Comparison of ENCODE assay signal across 24 mouse cellular contexts in the genomic region with DNA sequence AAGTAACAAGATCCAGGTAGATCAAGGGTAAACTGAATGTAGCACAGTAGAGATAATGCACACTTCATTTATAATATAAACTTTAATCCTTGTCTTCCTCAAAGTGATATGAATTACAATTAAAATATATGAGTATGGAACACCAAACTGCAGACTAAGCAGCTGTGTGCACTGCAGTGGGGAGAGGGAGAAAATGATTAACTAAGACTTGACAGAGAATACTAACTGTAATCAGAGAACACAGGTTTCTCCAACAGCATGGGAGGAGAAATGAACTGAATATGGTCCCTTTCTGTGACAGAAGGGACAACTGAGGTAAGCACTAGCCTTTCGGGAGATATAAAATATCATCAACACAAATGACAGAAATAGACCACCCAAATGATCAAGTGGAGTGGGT.
"Had no signal": no experiment of that assay in that cellular context is flagged by ENCODE, and none has a peak within 500 bp of the region (broad histone marks: within the 10 kb centered on the region; RNA-seq: fewer than 3 reads in every experiment).

No protein-coding gene starts in this region.

- H3K27ac ChIP-seq: gastrocnemius, adult 2 months; heart, embryonic 10.5 days; hindbrain, embryonic 10.5 days; hindbrain, embryonic 12.5 days; hindbrain, embryonic 14.5 days; intestine, embryonic 15.5 days; layer of hippocampus, adult 2 months; left cerebral cortex, adult 2 months; limb, embryonic 10.5 days; limb, embryonic 12.5 days; liver, embryonic 13.5 days; liver, embryonic 15.5 days had no signal

- H3K27me3 ChIP-seq: heart, embryonic 12.5 days; hindbrain, embryonic 12.5 days; intestine, embryonic 15.5 days; limb, embryonic 12.5 days; liver, embryonic 13.5 days; liver, embryonic 15.5 days had no signal

- DNase-seq: gastrocnemius, adult 2 months; gastrocnemius, postnatal 10 days; gastrocnemius, postnatal 25 days; heart, adult 18-20 months; heart, postnatal 10 days; heart, postnatal 4 days; kidney, postnatal 10 days; kidney, postnatal 4 days; liver, embryonic 13.5 days; liver, postnatal 0 days; lung, adult 2 months had no signal

- H3K4me3 ChIP-seq: gastrocnemius, adult 2 months; heart, embryonic 10.5 days; heart, embryonic 12.5 days; hindbrain, embryonic 10.5 days; hindbrain, embryonic 12.5 days; intestine, embryonic 15.5 days; layer of hippocampus, adult 2 months; left cerebral cortex, adult 2 months; limb, embryonic 10.5 days; limb, embryonic 12.5 days; liver, embryonic 13.5 days; liver, embryonic 15.5 days had no signal

- H3K4me1 ChIP-seq: heart, embryonic 10.5 days; hindbrain, embryonic 10.5 days; hindbrain, embryonic 12.5 days; intestine, embryonic 15.5 days; limb, embryonic 10.5 days; limb, embryonic 12.5 days; liver, embryonic 13.5 days; liver, embryonic 15.5 days had no signal

- ATAC-seq: hindbrain, embryonic 16.5 days; inflammation-experienced regulatory T-cells, adult 6 months; intestine, embryonic 15.5 days; liver, postnatal 0 days had no signal

- H3K36me3 ChIP-seq: heart, embryonic 10.5 days; heart, embryonic 12.5 days; hindbrain, embryonic 10.5 days; hindbrain, embryonic 12.5 days; intestine, embryonic 15.5 days; limb, embryonic 10.5 days; limb, embryonic 12.5 days; liver, embryonic 13.5 days; liver, embryonic 15.5 days had no signal
